Mouse (Mus musculus): ENCODE data around the gene Aamp. TPM values are rescaled to one million over a fixed set of nuclear protein-coding genes. Genes with fewer than 3 reads are reported as not detected.

The Aamp gene
- total RNA-seq, 2 experiments from 2014 or later, result 90.7 to 94.4 TPM

DNA sequence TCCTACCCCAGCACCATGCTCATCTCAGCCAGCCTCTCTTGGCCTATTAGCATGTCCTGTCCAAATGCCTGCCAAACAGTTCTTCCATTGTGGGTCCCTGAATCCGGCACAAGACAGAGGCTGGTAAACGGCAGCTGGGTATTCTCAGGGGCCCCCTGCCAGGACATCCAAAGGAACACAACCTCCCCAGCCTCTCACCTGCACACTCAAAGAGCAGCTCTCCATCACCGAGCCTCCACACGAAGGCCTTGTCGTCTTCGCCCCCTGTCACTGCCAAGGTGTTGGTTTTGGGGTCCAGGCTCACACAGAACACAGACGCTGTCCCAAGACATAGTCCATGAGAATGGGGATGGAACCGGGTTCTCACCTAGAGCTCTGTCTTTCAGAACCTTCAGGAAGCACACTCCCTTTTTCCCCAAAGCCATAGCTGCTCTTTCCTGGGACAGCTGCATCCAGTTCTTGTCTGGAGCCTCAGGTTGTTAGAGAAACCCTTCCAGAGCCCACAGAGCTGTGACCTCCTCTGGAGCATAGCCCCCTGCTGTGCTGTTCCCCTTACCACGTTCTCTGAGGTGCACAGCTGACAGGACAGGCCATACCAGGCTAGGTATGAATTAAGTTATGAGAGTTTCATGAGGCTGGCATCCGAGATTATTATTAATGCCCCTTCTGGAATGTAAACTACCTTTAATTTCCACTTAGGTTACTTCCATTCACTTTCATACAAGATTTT is 1.5 kb downstream of the Aamp start:
- DNase-seq, result no peak

DNA sequence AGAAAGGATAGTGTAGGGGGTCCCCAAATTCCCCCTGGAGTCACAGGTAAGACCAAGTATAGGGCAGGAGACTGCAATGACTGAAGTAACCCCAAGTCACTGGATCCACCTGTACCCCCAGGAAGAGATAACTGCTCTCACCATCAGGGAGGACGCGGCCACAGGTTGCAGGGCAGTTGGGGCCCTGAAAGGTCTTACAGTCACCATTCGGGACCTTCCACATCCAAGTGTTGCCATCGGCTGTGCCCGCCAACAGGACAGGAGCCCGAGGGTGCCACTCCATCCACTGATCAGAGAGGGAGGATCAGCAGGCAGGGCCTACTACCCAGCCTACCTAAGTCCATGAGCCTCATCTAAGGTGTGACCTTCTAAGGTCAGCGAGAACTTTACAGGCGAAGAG is 2.7 kb downstream of the Aamp start:
- no peak for DNase-seq

DNA sequence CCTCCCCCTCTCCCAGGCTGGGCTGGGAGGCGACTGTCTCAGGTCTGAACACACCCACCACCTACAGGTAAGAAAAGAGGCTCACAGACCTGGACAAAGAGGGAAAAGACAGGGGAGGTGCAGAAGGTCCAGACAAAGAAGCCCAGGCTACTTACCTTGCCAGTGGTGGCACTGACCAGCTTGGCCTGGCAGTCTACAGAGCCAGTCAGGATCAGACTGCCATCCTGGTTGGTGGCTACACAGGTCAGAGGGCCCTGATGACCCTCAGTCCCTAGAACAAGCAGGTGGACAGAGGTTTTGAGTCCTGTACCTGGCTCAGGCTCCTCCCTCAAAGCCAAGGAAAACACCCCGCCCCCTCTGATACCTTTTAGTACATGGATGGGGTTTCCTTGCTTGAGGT is 3.2 kb downstream of the Aamp start:
- no peak for DNase-seq

DNA sequence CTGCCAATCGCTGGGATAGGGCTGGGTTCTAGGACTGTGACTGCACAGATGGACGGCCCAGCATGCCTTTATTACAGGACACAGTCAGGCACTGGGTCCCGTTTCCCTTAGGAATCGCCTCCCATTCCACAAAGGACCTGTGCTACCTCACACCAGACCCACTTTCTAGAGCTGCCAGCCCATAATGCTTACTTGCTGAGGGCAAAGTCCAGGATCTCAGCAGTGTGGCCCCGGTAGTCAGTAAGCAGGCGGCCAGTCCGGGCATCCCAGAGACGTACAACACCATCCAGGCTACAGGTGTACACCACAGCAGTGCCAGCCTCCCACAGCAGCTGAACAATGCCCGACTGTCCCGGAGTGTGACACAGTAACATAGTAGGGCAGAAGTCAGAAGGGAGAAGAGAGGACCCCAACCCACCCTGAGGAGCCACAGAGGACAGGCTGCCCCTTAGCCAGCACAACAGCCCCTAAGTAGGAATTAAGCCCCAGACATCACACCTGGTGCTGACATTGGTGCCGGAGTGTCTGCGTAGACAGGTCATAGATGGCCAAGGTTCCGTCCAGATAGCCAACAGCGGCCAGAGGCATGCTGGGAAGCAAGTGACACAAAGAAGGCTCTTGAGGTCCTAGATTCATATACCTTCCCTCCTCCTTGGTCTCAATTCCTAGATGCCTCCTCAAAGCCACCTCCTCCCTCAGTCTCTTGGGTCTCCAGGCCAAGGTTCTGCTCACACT is 3.8 kb downstream of the Aamp start:
- no peak for DNase-seq

DNA sequence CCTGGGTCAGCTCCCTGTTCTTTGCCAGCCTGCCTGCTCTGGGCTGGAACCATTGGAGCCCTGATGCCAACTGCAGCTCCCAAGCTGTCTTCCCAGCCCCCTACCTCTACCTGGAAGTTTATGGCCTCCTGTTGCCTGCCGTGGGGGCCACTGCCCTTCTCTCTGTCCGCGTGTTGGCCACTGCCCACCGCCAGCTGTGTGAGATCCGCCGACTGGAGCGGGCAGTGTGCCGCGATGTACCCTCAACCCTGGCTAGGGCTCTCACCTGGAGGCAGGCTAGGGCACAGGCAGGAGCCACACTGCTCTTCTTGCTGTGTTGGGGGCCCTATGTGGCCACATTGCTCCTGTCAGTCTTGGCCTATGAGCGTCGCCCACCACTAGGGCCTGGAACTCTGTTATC is 5.5 kb downstream of the Aamp start:
- DNase-seq, result no peak

DNA sequence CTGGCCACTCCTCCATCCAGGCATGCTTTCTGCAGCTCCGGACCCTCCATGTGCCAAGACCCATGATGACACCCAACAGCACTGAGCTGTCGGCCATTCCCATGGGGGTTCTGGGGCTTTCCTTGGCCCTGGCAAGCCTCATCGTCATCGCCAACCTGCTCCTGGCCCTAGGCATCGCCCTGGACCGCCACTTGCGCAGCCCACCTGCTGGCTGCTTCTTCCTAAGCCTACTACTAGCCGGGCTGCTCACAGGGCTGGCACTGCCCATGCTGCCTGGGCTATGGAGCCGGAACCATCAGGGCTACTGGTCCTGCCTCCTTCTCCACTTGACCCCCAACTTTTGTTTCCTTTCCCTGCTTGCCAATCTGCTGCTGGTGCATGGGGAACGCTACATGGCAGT is 6.0 kb downstream of the Aamp start, which contains the start of gene Gpbar1:
TSS of gene Gpbar1 (plus strand) at position 13 of the 400 bp plus-strand sequence.
- no peak for DNase-seq

DNA sequence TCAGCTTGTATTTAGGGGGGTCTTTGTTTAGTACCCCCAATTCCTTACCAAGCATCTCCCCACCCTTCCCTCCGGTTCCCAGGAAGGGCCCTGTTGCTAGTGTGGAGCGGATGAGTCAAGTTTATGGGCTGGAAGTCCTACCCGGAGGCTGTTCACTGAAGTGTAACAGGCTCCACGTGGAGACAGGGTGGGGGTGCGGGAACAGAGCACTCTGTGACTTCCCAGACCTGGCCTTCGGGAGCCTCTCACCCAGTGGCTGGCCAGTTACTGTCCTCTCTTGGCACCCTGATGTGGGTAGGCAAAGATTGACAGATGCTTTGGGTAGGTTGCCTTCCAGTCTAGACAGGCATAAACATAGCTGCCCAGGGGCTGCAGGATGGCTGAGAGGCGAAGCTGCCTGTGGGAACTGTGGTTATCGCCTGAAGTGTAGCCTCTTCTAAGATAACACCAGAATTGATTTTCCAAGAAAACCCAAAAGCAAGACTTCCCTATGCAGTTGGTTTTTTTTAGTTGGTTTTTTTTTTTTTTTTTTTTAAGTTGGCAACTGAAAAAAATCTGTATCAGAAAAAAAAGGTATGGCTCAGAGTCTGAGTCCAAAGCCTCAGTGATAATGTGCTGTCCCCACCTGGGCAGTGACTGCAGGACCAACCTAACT is 6.5 kb downstream of the Aamp start:
- DNase-seq, result no peak

DNA sequence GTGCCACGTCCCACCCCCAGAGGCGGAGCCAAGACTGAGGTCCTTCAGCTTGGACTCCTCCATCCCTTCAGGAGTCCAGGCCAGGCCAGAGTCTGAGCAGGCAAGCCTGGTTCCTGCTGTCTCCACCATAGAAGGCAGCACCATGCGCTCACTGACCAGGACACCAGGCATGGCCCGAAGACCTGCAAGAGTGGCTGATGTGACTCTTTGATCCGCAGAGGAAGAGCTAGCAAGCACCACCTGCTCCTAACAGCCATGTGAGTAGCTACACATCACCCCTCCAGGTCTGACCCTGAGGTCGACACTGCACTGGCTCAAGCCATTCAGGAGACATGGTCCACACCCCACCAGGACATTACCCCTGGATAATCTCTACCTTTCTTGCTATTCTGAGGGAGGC is 7.5 kb downstream of the Aamp start:
- no peak for DNase-seq

DNA sequence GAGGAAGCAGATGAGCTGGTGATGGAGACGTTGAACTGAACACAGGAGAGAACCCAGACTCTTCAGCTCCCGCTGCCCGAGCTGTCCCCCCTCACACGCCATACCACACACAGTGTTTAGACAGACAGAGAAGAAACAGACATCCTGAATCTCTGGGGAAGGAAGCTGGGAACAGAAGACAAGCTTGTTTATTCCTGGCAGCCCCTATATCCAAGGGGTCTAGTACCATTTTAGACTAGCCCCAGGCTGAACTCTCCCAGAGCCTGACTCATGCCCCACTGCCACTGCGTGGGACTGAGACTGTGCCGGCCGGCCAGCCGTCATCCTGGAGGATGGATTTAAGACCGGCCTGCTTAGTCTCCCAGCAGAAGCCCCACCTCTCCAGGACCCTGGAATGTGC is 9.5 kb downstream of the Aamp start:
- no peak for DNase-seq

DNA sequence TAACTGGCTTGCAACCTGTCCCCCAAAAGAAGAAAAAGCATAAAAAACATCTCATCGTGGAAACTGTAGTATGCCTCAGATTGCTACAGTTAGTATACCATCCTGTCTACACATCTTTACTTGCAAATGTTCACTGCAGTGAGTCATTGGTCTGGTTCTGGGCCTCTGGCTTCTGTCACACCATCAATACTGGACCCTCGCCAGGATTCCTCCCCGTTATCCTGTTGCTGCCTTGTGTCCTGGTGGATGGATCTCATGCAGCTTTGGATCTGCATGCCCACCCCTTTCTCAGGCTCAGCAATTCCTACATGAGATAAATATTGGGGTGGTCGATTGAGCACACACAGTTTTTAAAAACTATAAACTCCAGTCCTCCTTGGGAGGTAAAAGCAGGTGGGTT is 12.9 kb downstream of the Aamp start:
- no peak for DNase-seq

DNA sequence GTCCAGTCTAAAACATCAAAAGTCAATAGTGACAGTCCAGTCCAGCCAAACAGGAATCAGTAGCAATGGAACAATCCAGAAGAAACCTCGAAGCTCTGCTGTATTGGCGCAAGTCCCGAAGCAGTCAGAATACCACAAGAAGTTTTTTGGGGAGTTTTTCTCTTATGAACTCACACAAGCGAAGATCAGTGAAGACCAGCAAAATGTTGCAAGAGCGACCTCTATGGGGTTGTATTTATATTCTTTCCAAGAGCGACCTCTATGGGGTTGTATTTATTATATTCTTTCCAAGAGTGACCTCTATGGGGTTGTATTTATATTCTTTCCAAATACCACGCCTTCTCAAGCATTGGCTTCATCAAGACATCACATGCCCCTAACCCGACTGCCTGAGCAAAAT is 15.8 kb downstream of the Aamp start:
- no peak for DNase-seq

DNA sequence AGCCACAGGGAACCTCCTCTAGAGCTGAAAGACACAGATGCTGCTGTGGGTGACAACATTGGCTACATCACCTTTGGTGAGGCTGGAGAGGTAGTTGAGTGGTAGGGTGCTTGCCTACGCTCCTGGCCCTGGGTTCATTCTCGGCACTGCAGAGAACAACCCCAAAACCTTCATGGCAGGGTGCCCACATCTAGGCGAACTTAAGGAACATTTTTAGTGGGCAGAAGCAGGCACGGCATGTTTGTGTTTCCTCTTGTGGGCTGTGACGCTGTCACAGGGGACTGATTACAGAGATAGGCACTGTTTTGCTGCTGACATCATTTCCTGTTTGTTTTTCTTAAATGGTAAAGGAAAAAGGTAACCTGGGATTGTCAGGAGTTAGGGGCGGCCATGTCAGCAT is 22.0 kb downstream of the Aamp start:
- DNase-seq, result no peak

DNA sequence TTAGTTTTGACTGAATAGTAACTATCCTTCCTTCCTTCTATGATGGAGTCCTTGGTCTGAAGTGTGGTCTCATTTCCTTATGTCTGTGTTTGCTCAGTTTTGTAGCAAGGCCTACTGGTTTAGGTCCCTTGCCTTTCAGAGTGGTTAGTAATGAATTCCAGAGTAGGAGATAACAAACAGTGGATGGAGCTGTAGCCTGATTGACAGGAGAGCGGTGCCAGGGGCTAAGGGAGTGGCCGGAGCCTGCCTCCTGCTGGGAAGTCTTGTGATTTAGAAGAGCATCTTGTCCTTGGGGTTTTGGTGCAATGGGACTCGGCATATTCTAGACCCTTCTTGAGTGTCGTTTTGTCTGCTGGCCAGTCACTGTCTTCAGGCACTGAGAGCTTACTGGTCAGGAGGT is 27.8 kb downstream of the Aamp start:
- DNase-seq, result no peak

DNA sequence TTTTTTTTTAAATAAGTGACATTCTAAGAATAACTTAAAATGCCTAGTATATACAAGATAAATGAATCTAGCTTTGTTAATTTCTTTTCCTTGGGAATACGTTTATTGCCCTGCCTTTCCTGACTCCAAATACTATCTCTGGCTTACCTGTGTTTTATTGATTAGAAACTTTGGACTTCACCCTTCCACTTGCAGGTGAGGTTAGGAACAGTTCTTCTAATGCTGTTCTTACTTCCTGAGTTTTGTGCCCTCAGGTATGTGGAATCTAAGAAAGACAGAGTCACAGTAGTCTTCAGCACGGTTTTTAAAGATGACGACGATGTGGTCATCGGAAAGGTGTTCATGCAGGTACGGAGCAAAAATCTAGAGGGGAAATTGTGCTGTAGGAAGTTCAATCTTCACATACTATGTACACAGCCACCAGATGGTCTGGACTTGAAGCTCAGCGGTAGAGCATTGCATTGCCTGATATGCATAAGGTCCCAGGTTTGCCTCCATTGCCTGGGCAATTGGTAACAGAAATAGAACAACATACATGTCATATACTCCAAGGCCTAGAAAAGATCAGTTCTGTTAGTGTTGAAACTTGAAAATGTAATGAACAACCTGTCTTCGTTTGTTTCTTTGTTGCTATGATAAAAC is 28.7 kb downstream of the Aamp start:
- DNase-seq, result no peak

DNA sequence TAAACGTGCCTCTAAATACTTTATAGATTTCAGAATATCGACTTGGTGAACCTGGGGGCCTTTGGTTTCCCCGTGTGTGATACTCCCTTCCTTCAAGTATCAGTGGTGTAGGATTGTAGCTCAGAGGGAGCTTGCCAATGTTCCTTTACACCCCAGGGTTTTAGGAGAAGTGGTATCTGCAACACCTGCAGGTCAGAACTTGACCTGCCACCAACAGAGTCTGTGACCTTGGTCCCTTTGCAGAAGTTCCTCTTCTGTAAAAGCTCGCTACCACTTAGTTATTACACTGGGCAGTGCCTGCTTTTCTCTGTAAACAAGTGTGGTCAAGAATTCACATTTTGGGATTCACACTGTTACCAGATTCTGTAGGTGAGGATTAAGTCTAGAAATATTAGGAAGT is 34.4 kb downstream of the Aamp start:
- DNase-seq, result no peak

DNA sequence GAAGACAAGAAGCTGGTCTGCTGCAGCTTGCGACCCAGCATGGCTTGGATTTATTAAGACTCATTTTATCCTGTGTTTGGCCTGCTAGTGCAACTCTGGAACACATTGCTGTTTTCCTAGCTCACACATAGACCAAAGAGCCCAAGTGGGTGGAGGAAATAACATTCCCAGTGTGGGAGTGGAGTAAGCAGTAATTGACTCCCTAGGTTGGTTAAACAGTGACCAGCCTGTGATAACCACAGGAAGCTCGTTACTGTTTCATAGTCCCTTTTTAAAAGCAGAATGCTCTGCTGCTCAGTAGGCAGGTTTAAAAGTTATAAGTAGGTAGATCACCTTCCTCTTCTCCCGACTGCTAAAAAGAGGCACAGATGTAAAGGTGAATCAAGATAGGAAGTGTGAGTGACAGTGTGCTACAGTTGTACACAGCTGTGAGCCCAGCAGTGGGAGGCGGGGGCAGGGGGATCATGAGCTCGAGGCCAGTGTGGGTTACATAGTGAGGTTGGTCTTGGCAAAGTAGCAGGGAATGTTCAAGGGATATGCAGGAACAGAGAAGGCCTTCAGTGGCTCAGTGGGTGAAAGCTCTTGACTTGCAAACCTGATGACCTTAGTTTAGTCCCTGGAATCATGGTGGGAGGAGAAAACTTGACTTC is 35.1 kb downstream of the Aamp start:
- DNase-seq, result no peak

DNA sequence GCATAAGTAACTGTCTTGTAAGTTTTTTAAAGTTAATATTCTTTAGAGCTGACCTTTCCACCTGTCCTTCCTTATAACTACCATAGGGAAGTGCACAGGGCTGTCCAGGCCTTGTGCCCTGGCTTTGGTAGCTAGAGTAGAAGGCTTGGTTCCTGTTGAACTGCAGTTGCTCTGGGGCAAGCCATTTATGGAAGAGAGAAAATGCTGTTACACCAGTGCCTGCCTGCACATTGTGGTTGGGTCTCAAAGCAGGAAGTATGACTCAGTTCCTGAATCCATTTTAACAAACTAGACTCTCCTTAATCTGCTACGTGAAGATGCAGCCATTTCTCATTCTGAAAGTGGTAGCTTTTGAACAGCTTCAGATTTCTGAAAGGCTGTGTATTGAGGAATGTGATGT is 35.7 kb downstream of the Aamp start:
- no peak for DNase-seq

DNA sequence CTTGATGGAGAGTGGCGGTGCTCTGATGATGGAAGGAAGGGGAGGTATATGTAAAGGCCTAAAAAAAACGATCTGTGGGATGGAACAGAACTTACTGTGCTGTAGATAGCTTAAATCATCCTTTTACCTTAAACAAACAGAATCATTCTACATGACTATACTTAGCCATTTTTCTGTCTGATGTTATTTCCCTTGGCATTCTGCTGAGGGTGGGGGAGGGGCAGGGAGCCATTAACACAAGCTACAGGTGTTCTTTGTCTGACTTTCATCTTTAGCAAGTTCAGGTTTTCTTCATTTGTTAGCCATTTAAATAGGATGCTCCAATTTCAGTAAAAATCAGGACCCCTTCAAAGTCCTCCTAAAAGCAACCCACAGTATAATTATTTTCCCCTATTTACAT is 39.0 kb downstream of the Aamp start:
- no peak for DNase-seq

DNA sequence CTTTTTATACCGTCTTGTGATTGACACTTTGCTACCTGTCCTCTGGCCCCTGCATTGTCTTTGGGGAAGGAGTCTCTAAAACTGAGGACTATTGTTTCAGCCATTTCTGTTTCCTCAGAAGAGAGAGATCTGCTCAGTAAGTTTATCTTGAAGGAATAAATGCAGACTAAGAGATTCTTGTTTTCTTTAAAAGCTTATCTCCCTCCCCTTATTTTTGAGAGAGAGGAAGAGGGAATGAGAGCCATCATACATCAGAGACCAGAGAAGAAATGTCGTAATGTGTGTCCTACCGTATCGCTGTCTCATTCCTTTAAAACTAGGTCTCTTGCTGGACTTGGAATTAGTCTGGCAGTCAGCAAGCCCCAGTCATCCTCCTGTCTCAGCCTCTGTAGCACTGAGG is 43.7 kb downstream of the Aamp start:
- no peak for DNase-seq

DNA sequence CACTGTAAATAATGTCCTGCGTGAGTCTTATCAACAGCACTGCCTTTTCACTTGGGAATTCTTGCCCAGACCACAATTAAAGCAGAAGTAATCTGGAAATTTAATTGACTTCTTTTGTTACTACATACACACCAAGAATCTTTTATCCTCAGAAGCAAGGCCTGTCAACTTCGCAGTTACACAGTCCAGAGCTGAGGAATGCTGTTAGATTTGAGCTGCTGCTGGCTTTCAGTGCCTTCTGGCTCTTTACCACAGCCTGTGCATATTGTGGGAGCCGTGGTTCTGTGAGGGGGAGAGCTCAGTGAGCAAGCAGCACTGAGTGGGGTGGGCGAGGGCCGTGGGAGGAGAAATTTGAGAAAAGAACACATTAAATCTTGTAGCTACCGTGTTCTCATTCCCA is 44.2 kb downstream of the Aamp start:
- no peak for DNase-seq

DNA sequence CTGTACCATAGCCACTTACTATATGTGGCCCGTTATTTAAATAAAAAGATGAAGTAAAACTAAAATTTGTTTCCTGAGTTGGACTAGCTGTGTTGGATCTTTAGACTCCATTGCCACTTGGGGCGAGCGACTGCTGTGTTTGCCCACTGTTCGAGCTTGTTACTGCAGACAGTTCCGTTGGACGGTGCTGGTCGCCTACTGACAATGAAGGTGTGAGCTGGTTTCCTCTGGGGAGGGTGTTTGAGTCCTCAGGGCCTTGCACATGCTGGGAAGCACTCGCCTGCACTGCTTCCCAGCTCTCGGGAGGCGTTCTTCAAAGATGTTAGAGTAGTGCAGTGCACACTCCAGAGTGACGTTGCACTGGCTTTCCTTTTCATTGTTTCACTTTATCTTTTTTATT is 44.9 kb downstream of the Aamp start:
- DNase-seq, result no peak

DNA sequence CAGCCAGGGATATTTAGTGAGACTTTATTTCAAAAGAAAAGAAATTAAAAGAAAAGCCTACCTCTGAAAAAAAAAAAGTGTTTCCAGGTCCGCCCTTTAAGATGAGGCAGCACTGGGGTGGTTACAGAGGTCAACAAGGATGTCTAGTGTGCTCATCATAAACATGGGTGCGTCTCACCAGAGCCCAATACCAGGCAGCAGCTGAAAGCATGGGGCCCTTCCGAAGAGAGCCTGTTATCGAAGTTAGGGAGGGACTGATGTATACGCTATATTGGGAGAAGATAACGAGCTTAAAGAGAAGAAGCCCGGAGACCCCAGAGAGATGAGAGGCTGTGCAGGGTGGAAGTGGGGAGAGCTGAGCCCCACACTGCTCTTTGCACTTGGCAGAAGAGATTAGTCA is 45.4 kb downstream of the Aamp start:
- DNase-seq, result no peak

DNA sequence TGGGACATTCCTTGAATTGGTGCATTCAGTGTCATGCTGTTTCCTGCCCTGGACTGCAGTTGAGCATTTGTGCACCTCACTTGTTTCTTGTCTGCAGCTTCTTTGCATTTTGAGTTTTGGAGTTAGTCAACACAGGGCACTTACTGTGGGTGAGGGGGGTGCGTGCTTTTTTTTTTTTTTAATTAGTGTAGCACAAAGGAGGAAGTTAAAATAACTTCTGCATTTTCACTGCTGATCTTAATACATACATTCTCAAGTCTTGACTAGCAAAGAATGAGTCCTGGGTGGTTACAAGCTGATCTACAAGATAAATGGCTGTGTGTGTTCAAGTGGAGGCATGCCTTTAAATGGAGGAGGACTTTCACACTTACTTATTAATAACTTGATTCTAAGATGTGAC is 46.4 kb downstream of the Aamp start:
- DNase-seq, result no peak
